Mouse (Mus musculus) heart, adult 9 months (tissue): Measurements from ENCODE around the gene Hikeshi.

Experiments
- DNase-seq, 2 experiments: peaks; one replicate each; pipeline ENCODE4 v3.0.0; 2022; ENCODE audit warnings: low spot score in 2 of 2

Hikeshi gene

GRCm38 (mm10) chr7:89940571-89941463 lies at the start of gene Hikeshi:
Gene Hikeshi, minus strand, starts transcription at chr7:89941204.
- DNase-seq = peak; percentile 95 to 97

DNA sequence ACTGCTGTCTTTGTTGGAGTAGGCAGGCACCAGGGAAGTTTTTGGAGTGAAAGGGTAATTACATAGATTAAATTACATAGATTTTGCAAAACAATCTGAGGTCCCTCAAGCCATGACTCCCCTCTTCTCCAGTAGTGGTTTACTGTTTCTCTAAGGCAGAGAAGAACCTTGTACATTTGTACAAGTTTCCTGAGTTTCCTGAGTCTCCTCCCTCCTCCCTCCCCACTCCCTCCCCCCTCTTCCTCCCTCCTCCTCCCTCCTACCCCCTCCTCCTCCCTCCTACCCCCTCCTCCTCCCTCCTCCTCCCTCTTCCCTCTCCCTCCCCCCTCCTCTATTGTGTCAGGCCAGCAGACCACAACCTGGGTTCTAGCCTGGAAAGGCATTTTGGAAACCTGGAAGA lies 43.4 kb upstream of the Hikeshi start:
- no peak for DNase-seq

DNA sequence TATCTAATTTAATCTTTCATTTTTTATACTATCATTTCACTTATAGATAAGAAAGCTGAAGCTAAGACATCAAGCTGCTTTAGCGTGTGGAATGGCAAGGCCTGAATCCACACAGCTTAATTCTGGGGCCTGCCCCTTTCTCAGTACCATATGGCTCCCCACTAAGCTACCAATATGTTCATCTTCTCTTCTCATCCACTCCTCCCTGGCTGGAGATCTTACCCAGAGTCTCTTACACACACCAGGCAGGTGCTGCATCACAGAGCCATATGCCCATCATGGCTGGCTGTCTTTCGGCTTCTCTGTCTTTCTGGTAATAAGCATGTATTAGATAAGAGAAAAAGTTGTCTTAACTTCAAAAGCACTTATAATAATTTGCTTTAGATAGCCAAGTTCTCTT lies 42.4 kb upstream of the Hikeshi start:
- DNase-seq = no peak

DNA sequence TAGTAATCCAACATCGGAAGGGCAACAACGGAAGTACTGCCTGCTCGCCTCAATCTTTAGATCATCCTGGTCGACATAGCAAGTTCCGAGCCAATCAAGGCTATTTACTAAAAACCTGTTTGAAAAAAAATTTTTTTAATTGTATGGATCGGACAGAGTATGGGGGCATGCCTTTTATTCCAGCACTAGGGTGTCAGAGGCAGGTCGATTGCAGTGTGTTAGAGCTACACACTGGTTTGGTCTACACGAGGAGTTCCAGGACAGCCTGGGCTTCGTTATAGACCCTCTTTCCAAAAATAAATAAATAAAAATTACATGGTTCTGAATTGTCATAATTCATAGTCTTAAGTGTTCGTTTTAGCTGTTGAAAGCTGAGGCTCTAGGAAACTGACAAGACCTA lies 40.6 kb upstream of the Hikeshi start:
- DNase-seq = no peak

GRCm38 (mm10) chr7:89980485-89981422 lies 39.8 kb upstream of the Hikeshi start, which contains the start of gene Eed:
Gene Eed, minus strand, starts transcription at chr7:89980983.
- DNase-seq = peak; percentile 93

- DNase-seq = no peak
Observed at GRCm38 (mm10) chr7:89980133-89980484, 39.1 kb upstream of the Hikeshi start.

DNA sequence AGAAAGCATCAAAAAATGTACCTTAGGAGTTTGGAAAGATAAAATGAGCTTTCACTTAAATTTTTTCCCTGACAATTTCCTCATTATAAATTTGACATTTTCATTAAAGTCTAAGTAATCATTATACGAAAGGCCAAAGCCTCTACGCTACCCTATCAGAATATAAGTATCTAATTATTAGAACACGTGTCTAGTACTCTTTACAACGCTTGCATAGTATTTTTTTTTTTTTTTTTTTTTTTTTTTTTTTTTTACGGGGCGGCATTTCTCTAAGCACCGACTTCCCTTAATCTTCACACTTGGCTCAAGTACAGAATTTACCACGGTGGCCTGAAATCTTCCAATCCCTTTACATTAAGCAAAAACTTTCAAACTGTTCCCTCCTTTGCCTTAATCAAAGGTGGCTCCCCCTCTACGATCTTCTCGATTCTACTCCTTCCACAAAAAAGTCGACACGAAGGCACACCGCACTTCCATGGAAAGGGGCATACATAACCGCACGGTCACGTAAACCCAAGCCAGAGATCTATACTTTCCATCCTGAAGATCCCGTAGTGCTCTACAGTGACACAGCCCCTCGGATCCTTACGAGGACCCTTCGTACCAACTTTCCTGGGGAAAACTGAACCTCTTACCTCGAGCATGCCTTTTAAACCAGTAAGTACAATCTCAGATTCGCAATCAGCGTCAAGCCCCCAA lies 38.6 kb upstream of the Hikeshi start:
- peak in 1 of 2 experiments; percentile 5 for DNase-seq

DNA sequence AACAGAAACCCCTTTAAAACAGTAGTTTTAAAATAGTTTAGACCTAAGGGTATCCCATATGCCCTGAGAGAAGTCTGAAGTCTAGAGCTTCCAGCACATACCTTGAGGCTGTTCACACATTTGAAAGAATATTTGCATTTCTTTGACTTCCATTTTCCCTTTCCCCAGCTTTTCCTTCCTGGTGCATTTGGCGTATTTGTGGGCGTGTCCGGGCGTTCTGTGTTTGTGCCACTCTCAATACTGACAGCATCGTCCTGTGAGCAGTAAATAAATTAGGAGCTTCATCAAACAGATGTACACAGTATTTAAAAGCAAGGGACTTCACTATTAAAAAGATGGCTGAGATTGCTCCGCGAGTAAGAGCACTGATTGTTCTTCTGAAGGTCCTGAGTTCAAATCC lies 35.8 kb upstream of the Hikeshi start:
- no peak for DNase-seq

- no peak for DNase-seq
Observed at GRCm38 (mm10) chr7:89975571-89975970, 34.6 kb upstream of the Hikeshi start.

GRCm38 (mm10) chr7:89967235-89967634 lies 26.2 kb upstream of the Hikeshi start:
- no peak for DNase-seq

DNA sequence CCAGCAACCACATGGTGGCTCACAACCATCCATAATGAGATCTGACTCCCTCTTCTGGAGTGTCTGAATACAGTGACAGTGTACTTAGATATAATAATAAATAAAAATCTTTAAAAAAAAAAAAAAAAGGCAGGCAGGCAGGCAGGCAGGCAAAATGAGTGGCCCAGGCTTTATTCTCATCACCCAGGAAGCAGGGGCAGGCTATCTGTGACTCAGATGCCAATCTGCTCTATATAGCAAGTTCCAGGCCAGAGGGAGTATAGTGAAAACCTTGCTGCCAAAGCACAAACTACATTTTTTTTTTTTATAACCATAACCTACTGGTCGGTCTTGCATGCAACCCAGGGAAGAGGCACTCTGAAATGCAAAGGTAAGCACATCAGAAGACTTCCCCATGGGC lies 25.8 kb upstream of the Hikeshi start:
- no peak for DNase-seq

DNA sequence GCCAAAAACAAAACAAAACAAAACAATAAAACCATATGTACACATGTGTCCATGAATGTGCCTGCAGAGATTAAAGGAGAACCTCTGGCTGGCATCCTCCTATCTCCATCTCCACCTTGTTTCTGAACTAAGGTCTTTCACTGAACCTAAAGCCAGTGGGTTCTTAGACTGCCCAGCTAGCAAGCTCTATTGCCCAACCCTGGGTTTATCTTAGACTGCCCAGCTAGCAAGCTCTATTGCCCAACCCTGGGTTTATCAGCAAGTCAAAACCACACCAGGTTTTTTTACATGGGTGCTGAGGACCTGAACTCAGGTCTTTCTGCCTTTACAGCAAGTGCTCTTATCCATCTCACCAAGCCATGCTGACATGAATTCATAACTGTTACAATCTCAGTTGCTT lies 22.1 kb upstream of the Hikeshi start:
- no peak for DNase-seq

GRCm38 (mm10) chr7:89957300-89957699 lies 16.3 kb upstream of the Hikeshi start:
- no peak for DNase-seq

DNA sequence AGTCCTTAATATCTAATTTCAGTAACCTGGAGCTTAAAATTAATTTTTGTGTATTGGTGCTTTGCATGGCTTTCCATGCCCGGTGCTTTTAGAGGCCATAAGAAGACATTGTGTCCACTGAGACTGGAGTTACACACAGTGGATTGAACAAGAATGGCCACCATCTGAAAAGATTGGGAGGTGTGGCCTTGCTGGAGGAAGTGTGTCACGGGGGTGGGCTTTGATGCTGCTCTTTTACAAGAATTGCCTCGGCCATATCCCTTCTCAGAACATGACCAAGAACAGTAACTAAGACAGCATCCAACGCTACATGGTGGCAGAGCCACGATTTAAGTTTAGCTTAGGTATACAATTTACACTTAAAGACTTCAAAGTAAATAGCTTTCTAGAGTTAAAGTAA lies 13.3 kb upstream of the Hikeshi start:
- DNase-seq = no peak

GRCm38 (mm10) chr7:89949403-89949802 lies 8.4 kb upstream of the Hikeshi start:
- no peak for DNase-seq

DNA sequence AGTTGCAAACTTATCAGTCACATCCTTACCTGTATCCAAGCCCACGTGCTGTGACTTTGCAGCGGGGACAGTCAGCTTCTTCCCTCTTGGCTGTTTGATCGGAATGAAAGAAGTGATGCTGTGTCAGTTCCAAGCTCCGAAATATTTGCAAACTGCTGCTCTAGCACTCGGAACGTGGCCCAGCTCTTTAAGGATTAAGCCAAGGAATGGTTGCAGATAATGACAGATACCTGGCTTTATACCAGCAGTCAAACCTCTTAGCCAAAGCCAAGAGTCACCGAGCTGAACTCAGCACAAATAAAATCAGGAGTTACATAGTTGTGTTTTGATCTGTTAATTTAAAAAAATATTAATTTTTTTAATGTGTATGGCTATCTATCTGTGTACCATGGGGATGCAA lies 7.0 kb upstream of the Hikeshi start:
- peak in 1 of 2 experiments; percentile 3 for DNase-seq

DNA sequence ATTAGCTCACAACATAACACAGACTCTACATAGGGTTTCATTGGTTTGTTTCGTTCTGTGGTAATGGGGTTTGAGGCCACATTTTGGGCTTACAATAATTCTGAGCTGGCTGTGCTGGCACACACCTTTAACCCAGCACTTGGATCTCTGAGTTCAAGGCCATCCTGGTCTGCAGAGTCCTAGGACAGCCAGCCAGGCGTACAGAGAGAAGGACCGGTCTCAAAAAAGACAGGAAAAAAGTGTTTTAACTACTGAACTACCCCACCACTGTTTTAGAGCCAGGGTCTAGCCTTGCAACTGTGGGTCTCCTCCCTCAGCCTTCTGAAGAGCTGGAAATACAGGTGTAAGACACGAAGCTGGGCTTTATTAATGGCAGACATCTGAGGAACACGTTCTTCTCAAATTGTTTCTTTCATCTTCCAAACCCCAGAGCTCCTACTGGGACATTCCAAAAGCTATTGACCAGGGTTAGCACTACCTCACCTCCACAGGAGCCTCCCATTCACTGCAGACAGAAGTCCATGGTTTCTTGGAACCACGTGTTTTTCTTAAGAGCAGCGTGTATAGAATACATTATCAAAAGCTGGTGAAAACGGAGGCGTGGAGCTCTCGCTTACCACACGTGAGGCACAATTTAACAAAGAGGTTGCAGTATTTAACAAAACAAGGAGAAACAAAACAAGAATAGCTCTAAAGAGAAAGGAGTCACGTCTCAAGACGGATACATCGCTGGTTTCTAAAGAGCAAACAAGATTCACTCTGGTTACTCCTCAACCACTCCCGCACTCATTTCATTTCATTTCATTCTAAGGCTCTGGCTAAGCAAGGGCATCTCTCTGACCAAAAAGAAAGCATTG lies 1.3 kb downstream of the Hikeshi start:
- no peak for DNase-seq

GRCm38 (mm10) chr7:89923441-89924180 lies 17.4 kb downstream of the Hikeshi start:
- no peak for DNase-seq

DNA sequence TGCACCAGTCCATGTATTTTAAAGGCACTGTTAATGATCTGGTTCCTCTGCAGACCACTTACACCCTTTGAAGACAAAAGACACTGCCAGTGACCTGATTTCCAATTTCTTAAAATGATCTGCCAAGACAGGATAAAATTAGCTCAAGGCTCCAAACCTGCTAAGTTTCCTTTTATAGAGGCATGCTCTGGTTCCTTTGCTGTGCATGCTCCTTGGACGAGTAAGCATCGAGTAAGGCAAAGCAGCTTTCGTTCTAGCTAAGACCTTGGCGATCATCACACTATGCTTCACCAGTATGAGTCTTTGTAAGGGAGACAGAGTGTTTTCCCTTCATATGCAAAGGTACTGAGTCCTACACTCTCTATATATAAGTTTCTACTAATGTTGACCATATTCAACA lies 23.2 kb downstream of the Hikeshi start:
- no peak for DNase-seq

DNA sequence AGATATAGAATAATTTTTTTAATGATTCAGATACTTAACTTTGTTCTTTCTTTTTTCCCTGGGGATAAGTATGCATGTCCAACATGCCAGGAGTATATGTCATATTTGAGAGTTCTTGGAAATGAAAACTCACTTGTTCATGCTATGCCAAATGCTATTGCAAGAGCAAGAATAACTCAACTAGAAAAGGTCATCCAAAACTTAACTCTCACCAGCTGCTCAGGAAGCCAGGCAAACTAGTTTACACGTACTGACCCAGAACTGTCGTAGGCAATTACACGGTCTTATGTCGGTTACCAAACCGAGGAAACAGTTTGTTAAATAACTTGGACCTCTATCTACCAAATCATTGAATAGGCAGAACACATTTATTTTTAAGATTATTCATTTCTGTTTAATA lies 24.3 kb downstream of the Hikeshi start:
- no peak for DNase-seq
